Mouse (Mus musculus) heart, postnatal 36 days (tissue): ENCODE data around the gene Ppp1r17. TPM values are rescaled to one million over a fixed set of nuclear protein-coding genes. Genes with fewer than 3 reads are reported as not detected.

Experiments used
- total RNA-seq, 2 experiments: library from RNA; stranded (reverse); gene quantifications; 2 replicates each; pipeline ENCODE4 v1.2.3; 2021

Gene Ppp1r17
- total RNA-seq, 2 experiments from 2014 or later, result not detected

Other genes with a start within 250 kb of the Ppp1r17 start
- gene Itprid1, start 180.6 kb upstream of the Ppp1r17 start, total RNA-seq, result not detected